Mouse (Mus musculus): ENCODE measurements around the gene Pou2f3. TPM values are rescaled to one million over a fixed set of nuclear protein-coding genes. Genes with fewer than 3 reads are reported as not detected.

Pou2f3 gene
- total RNA-seq (2023) = not detected

DNA sequence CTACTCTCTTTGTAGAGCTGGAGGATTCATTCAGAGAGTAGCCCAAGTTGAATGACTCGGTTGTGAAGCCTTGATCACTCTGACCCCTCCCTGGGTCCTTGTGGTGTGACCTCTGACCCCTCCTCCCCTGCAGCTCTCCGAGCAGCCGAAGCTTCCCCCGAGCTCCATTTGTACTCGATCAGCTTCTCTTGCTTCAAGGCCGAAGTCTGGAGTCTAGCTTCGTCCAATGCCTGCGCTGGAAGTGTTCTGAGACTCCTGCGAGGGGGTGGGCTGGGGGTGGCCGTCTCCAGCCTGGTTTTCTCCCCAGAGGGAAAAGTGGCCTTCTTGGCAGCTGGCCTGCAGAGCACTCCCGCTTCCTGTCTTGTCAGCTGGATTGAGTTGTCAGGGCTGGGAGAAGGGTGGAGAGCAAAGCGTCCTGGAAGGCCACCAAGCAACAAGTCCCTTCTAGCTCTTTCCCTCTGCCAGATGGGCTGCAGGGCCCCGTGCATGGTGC lies at the start of gene Pou2f3:
TSS of gene Pou2f3 (minus strand) at position 180 of the 493 bp plus-strand sequence.

DNA sequence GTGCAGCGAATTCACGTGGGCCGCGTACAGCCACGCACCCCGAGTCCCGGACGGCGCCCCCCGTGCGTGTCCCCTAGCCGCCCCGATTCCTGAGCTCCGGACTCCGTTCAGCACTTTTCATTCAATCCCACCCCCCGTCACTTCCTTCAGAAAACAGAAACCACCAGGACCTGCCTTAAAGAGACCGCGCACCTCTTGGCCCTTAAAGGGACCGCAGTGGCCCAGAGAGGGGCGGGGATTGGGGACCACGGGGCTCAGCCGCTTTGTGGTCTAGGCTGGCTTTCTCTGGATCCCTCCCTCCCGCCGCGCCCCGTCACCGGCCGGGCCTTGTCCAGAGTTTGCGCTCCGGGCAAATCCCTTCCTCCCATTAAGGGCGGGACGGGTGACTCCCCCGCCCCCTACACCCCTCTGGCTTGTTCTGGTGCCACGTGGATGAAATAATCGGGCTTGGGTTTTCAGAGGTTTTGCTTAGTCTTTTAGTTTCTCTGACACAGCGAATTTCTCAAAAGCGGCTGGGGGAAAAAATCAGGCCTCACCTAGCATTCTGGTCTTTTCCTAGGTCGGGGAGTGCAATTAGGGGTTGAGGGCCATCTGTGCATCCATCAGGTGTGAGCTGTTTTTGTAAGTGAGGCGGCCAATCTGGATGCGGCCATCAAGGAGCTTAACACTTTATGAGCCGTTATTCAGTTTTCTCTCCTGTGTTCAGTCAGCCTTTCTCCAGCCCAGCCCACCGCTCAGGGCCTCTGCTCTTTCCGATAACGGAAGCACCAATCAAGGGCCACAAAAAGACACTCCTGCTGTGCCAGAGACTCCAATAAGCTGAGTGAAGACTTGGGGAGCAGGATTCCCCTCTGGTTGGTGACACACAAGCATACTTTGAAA lies 29.8 kb upstream of the Pou2f3 start, which contains the start of gene Oaf:
TSS of gene Oaf (minus strand) at position 200 of the 882 bp plus-strand sequence.

DNA sequence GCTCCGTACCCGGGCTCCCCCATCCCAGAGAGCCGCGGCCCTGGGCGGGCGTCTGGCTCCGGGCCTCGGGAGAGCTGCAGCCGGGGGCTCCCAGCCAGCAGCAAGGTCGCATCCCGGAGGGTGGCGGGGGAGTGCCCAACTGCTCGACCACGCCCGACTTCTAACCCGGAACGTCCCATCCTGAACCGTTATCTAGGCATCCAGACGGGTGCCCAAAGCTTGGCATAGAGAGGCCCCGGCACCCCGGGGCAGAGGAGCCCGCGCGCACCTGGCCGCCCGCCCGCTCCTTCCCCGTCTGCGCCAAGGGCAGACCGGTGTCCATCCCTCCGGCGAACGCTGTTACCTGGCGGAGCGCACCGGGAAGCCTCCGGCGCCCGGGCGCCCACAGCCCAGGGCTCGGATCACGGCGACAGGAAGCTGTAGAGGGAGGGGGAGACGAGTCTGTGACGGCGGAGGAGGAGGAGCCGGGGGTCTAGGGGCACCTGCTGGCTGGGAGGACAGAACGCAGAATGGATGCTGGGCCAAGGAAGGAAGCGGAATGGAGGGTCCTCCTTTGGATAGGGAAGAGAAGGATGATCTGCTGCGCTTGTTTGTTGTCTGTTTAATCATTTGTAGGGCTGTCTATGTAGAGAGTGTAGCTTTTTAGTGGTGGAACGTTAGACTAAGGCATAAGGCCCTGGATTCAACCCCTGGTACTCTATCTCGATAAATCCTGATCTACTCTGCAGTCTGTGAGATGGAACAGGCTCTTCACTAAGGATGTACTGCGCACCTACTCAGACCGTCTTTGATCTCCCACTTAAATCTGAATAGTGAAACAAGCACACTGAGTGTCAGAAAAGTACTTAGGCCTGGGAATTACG lies 93.8 kb downstream of the Pou2f3 start, which contains the start of gene Tmem136:
TSS of gene Tmem136 (minus strand) at position 437 of the 863 bp plus-strand sequence.

DNA sequence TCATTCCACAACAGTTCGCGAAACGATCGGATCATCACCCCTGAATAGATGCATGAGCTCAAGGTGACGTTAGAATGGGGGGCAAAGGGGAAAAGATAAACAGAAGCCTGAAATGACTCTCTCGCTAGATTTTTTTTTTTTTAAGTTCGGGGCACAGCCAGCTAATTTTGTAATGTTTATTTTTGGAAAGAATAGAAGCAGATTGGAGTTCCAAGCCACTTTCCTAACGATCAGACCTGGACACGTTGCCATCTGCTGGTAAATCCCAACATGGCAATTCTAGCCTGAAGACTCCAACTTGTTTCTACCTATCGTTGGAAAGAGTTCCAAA lies 103.0 kb downstream of the Pou2f3 start, which contains the start of gene Arhgef12:
TSS of gene Arhgef12 (minus strand) at position 53 of the 331 bp plus-strand sequence.

Other genes starting within 250 kb of the Pou2f3 start
- 9.6 TPM for gene Arhgef12, start 103.1 kb downstream of the Pou2f3 start, total RNA-seq (2023)
- gene Tmem136, start 93.8 kb downstream of the Pou2f3 start, total RNA-seq (2023) = 1.1 TPM
- not detected for gene Oaf, start 29.5 kb upstream of the Pou2f3 start, total RNA-seq (2023)
- gene Trim29, start 100.5 kb upstream of the Pou2f3 start, total RNA-seq (2023) = not detected